Mouse (Mus musculus): ENCODE measurements around the gene Rpgr.

The Rpgr gene

DNA sequence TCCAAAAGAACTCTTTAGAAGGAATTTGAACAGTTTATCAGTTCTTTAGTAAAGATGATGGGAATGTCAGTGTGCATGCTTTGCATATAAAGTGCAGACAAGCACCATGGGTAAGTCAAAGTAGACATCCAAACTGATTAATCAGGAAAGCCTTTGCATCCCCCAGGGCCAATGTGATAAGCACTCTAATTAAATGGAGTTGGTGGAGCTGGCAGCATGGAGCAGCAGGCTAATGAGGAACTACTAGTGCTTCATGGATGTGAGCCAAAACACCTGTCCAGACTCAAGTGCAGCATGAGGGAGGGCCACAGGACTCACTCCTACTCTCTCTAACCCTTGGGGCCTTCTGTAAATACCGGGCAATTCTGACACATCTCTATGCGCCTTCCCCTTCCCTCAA, 145.2 kb downstream of the Rpgr start:
- no peak for DNase-seq

DNA sequence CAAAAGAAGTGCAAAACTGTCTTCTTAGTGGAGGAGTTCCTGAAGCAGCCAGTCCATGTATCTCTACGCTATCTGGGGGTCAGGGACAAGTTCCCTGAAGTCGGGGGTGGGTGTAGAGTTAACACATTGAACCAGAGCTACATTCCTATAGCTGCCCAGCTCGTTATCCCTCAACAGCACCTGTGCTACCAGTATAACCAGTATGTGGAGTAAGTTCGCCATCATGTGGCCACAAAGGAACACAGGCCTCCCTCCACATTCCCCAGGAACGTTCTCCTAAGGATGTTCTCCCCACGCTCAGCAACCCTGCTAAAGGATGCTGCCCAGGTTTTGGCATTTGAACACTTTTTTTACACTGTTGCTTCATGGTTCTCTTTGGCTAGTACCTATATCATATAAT, 146.0 kb downstream of the Rpgr start:
- peak; percentile 10 for DNase-seq

DNA sequence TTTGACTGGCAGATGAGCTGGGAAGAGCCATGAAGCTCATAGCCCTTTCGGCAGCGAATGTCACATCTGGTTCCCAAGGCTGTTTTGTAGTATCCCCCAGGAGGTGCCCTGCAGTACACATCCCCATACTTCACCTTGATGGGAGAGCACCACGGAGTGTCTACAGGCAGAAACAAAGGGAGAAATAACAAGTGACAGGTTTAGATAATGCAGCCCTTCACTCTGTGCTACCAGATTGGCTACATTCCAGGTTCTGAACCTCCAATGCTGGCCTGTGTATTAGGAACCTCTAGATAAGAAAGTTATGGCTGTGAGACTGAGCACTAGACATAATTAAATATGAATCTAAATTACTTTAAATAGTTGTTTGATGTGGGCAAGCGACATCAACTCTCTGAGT, 147.3 kb downstream of the Rpgr start:
- DNase-seq: no peak

DNA sequence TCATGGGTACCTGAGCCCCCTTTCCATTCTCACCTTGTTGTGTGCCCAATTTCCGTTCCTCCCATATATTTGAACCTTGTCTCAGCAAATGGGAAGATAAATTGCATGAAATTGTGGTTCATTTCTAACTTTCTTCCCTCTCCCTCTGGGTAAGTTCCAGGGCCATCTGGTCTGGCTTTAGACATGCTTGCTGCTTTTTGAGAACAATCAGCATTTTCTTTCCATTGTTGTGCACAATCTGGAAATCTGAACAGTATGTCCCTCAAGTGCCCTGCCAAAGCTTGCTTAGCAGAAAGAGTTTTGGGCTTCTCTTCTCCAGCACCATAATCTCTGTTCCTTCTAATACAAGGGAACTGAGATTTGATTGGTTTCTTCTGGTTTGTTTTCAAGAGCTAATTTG, 152.9 kb downstream of the Rpgr start:
- no peak for DNase-seq

DNA sequence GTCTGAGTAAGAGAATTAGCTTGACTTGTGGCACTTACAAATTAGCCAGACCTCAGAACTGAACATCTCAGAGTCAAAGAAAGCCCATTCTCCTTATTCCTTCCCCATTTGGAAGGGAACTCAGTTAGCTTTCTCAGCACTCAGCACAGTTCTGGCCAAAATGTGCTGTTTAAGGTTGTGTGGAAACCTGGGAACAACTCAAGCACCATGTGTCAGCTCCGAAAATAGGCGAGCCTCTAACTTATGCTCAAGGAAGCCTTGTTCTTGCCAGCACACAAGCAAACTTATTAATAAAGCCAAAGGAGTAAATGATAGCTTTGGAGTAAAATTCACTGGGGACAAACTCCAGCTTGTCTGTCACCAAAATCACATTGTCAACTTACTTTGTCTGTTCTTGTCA, 153.4 kb downstream of the Rpgr start:
- DNase-seq: no peak

DNA sequence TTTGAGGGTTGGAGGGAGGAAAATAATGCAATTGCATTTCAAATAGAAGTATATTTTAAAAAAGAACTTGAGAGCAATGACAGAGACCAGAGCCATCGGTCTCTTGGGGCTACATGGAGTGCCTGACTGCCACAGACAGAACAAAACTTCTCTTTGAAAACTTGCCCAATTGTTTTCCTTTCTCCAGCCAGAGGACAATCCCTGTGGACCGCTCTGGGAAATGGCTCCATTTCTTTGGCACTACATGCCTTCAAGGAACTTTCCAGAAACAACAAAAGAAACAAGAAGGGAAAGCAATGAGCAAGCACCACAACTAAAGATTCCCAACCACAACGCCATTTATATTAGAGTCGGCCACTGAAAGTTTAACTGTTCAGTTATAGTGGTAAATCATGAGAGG, 154.5 kb downstream of the Rpgr start:
- peak; percentile 0 for DNase-seq

DNA sequence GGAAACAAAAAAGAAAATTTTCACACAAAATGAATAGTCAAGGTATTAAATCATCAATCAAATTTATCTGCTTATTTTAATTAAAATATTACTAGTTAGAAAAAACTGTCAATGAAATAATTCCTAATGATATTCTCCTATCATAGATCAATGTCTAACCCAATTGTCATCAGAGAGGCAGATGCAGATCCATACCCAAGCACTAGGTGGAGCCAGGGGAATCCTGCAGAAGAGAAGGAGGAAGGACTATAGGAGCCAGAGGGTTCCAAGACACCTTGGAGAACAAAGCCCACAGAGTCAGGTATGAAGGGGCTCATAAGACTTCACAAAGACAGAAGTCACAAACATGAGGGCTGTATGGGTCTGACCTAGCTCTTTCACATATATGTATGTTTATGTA, 182.1 kb downstream of the Rpgr start:
- DNase-seq: peak; percentile 0
